Mouse (Mus musculus) megakaryocyte, embryonic 14.5 days (primary cell): ENCODE results near the gene Odf3l1. TPM values are rescaled to one million over a fixed set of nuclear protein-coding genes. Genes with fewer than 3 reads are reported as not detected.
A peak's percentile ranks its signal among the peaks of the same experiment; 100 is the strongest.
"Not testable (repeated sequence)": the region's sequence is repeated elsewhere in the genome, so short reads cannot be mapped to it uniquely, and the experiment has no call there.

Experiments used
- H3K27me3 ChIP-seq: replicated peaks from 2 replicates; pipeline ENCODE3; 2012; ENCODE audit warnings: inconsistent platforms
- H3K36me3 ChIP-seq: replicated peaks from 2 replicates; pipeline ENCODE3; 2012; ENCODE audit warnings: low read length, inconsistent platforms, mixed read lengths
- H3K4me1 ChIP-seq: 2 replicates; pipeline ENCODE4 v1.6.1; 2012; ENCODE audit warnings: inconsistent platforms
- H3K4me3 ChIP-seq: replicated peaks from 2 replicates; pipeline ENCODE3; 2012; ENCODE audit warnings: moderate library complexity, mild to moderate bottlenecking, inconsistent platforms
- H3K9me3 ChIP-seq: 2 replicates; pipeline ENCODE4 v1.6.1; 2012; ENCODE audit warnings: inconsistent platforms
- FLI1 ChIP-seq: IDR thresholded peaks from 2 replicates; pipeline ENCODE4 v1.6.1; 2012; ENCODE audit warnings: low read length, inconsistent platforms, mixed read lengths
- GATA1 ChIP-seq: IDR thresholded peaks from 3 replicates; pipeline ENCODE4 v1.6.1; 2012; ENCODE audit warnings: mixed read lengths, low read length, inconsistent platforms, borderline replicate concordance
- polyA plus RNA-seq: library from polyadenylated mRNA; stranded (reverse); fragments of >175 nt; gene quantifications from 2 replicates; pipeline ENCODE4 v1.2.3, GENCODE M21; 2012; ENCODE audit warnings: low replicate concordance; ENCODE audit not compliant: insufficient read depth

Gene Odf3l1
- polyA plus RNA-seq = not detected in 2 replicates

DNA sequence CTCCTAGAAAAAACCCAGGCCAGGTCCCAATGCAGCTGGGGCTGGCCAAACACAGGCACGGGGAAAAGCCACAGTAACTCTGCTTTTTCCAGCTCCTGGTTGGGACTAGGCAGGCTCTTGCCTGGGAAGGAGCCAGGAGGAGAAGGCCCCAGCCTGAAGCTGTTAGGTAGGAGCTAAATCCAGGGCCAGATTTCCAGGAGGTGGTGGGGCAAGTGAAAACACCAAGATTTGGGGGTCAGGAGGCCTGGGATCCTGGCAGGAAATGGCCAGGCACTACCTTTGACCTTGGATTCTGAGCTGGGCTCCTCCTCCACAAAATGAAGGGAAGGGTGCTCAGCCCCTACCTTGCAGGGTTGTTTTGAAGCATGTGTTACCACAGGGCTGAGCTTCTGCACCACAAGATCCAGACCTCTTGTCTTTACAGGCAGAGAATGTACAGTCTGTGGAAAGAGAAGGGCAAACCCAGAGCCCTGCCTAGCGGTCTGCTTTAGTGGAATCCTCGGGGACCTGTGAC is at the start of gene Odf3l1:
Gene Odf3l1 (minus strand): TSS at position 464 of the 514 bp plus-strand sequence.
- H3K36me3 ChIP-seq = no peaks in the 10 kb centered on the region
- H3K27me3 ChIP-seq = peaks cover 88% of the 10 kb centered on the region
- TF ChIP-seq FLI1 (no peak), GATA1 (no peak)
- H3K4me3 ChIP-seq = no peak within 1 kb of the TSS
- no peaks in the 10 kb centered on the region for H3K4me1 ChIP-seq
- no peaks in the 10 kb centered on the region for H3K9me3 ChIP-seq

DNA sequence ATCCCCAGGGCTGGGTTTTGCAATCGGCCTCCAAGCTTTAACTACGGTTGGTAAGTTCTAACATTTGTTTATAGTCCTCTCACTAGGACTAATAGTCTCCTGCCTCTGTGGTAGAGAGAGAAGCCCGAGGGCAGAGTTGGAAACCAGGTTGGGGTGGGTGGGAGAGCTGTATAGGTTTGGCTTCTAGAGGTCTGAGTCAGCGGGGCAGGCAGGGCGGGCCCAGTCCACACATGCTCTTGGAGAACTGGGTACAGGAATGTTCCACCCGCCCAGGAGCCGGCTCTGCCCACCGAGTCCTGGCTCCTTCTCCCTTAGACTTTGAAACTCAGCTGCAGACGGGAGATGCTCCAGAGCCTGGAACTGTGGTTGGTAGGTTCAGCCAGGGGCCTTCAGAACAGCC is 49.5 kb upstream of the Odf3l1 start:
- no peak for TF ChIP-seq GATA1
- TF ChIP-seq FLI1 = no peak
- no peaks in the 10 kb centered on the region for H3K9me3 ChIP-seq
- no peaks in the 10 kb centered on the region for H3K4me1 ChIP-seq
- no peak overlapping the region for H3K4me3 ChIP-seq
- H3K36me3 ChIP-seq = peaks cover 7% of the 10 kb centered on the region
- H3K27me3 ChIP-seq = peaks cover 65% of the 10 kb centered on the region

DNA sequence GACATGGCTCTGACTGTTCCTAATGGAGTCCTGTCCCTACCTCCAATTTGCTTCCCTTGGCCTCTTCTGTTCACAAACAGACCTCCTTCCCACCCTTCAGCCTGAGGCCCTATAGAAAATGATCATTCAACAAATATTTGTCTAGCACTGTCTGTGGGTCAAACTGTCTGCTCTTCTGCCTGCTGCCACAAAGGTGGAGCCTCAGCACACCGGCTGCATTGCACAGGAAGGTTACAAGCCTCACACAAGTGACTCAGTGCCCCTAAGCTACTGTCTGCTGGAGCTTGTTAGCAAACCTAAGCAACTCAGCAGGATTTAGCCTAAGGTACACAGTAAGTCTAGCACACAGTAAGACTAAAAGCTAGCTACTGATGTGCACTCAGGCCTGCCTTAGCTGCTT is 46.5 kb upstream of the Odf3l1 start:
- H3K27me3 ChIP-seq = peaks cover 62% of the 10 kb centered on the region
- peaks cover 5% of the 10 kb centered on the region; the same call in 1 of the 2 replicates for H3K4me1 ChIP-seq
- H3K9me3 ChIP-seq = no peaks in the 10 kb centered on the region
- no peaks in the 10 kb centered on the region for H3K36me3 ChIP-seq
- TF ChIP-seq FLI1 (no peak), GATA1 (no peak)
- H3K4me3 ChIP-seq = no peak overlapping the region

DNA sequence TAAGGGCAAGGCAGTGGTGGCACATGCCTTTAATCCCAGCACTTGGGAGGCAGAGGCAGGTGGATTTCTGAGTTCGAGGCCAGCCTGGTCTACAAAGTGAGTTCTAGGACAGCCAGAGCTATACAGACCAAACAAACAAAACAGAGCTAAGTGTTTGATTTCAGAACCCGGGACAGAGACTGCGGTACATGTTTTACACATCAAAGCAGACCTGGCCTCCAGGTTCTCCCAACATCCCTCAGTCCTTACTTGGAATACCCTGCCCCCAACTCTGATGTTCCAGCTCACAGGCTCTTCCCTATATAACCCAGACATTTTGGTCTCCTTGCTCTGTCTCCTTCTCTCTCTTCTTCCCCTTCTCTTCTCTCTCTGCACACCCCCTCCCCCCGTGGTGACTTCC is 45.5 kb upstream of the Odf3l1 start:
- H3K4me1 ChIP-seq, H3K36me3 ChIP-seq, H3K4me3 ChIP-seq, H3K9me3 ChIP-seq: not testable (repeated sequence)
- peaks cover 63% of the 10 kb centered on the region for H3K27me3 ChIP-seq

DNA sequence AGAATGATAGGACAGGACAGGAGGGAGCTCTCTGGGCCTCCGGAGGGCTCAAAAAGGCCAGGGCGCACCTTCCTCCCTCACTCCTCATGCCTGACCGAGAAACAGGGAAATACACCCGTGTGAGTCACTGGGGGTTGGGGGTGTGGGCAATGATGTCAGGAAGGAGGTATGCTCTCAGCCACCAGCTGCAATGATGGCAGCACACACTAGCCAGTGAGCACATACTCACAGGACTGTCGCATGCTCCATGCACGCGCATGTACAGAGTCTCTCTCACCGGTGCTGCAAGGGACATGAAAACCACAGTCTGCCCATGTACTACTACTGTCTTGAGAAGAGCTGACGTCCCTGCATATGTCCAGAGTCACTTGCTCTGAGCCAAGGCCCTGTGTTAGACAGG is 43.1 kb upstream of the Odf3l1 start:
- no peaks in the 10 kb centered on the region for H3K36me3 ChIP-seq
- H3K4me3 ChIP-seq = peak overlapping the region; percentile 62
- H3K9me3 ChIP-seq = no peaks in the 10 kb centered on the region

DNA sequence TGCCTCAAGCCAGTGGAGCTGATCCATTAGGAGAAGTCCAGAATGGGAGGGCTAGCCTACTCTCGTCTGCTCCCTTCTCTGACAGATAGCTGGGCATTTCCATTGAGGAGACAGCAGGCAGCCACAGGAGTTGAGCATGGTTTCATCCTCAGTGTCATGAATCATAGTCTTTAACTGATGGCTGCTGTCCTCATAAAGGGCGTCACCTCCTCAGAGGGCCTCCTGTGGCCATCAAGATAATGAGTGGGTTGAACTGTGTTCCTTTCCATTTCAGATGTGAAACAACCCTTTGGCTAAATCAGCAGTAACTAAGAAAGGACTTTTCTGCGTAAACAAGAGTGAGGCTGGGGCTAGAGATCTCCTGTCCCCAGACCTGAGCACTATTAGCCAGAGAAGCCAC is 39.2 kb upstream of the Odf3l1 start:
- peaks cover 11% of the 10 kb centered on the region; the same call in 1 of the 2 replicates for H3K4me1 ChIP-seq
- TF ChIP-seq FLI1 = no peak
- no peak for TF ChIP-seq GATA1

More for the DNA sequence above, 43.1 kb upstream of the Odf3l1 start:
- no peak for TF ChIP-seq FLI1
- no peak for TF ChIP-seq GATA1
- peaks cover 57% of the 10 kb centered on the region for H3K27me3 ChIP-seq
- peaks cover 5% of the 10 kb centered on the region; the same call in 1 of the 2 replicates for H3K4me1 ChIP-seq

DNA sequence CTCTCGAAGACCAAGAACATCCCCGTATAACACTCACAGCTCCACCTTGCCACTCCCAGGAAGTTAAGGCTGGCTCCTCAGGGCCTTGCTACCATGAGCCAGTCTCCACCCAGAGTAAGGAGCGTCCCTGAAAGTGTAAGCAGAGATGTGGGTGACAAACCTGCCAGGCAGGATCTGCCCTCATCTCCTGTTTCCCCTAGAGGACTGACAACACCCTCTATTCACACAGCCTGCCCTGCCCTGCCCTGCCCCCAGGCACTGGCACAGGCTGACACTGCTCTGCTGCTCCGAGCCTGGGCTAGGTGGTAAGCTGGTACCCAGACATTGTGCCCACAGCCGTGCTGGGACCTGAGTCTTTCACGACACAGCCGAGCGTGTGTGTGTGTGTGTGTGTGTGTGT is 36.7 kb upstream of the Odf3l1 start:
- Histone ChIP-seq H3K4me3 (no peak overlapping the region), H3K9me3 (no peaks in the 10 kb centered on the region), H3K36me3 (no peaks in the 10 kb centered on the region), H3K27me3 (peaks cover 64% of the 10 kb centered on the region), H3K4me1 (peaks cover 6% of the 10 kb centered on the region; the same call in 1 of the 2 replicates)
- no peak for TF ChIP-seq FLI1

More for the DNA sequence above, 39.2 kb upstream of the Odf3l1 start:
- Histone ChIP-seq H3K27me3 (peaks cover 49% of the 10 kb centered on the region), H3K36me3 (no peaks in the 10 kb centered on the region), H3K4me3 (no peak overlapping the region), H3K9me3 (no peaks in the 10 kb centered on the region)

DNA sequence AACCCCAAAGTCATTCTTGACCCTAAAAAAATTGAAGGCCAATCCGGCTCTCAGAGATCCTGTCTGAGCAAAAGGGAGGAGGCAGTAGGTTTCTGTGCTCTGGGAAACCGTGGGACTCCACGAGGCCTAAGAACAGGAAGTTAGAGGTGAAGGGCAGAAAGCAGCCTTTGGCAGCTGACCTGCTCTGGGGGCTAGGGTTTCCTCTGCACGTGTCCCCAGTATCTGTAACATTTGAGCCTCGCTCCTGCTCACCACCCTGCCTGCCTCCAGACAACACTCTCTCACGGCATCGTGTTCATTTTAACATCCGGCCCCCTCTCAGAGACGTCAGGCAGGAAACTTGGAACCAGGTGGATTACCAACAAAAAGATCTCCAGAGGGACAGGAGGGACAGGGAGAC is 36.1 kb upstream of the Odf3l1 start:
- Histone ChIP-seq H3K27me3 (peaks cover 65% of the 10 kb centered on the region), H3K4me1 (peaks cover 6% of the 10 kb centered on the region; the same call in 1 of the 2 replicates), H3K4me3 (no peak overlapping the region), H3K9me3 (no peaks in the 10 kb centered on the region), H3K36me3 (no peaks in the 10 kb centered on the region)
- no peak for TF ChIP-seq FLI1
- TF ChIP-seq GATA1 = no peak

DNA sequence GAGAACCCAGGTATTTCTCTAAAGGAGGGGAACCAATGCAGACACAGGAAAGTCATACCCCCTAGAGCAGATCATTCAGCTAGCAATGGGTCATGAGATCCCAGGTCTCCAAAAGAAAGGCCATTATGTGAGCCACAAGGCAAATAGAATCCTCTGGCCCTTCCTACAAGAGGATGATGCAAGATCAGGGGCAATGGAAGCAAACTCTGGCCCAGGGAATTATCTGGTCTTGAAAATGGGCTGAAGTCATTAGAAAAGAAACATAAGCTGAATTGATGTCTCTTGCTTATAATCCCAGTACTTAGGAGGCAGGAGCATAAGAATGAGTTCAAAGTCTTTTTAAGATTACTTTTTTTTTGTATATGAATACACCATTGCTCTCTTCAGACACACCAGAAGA is 35.6 kb upstream of the Odf3l1 start:
- TF ChIP-seq GATA1 (no peak), FLI1 (no peak)
- Histone ChIP-seq H3K9me3 (no peaks in the 10 kb centered on the region), H3K36me3 (no peaks in the 10 kb centered on the region), H3K4me1 (peaks cover 6% of the 10 kb centered on the region; the same call in 1 of the 2 replicates), H3K27me3 (peaks cover 65% of the 10 kb centered on the region), H3K4me3 (no peak overlapping the region)

DNA sequence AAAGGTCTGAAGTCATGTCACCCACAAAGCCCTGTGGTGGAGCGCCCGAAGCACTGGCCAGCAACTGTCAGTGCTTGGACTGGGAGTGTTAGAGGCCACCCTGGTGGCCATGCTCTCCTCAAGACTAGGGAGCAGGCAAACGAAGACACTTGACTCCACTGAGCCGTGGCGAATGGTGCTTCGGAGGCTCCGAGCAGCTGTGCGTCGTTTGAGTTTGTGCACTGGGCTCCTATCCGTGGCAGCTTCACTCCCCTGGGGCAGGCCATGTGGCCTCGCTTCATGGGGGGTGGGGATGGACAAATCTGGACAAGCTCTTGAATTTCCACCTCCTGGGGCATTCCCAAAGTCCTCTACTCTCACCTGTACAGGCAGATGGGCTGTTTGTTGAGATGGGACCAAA is 34.9 kb upstream of the Odf3l1 start:
- Histone ChIP-seq H3K4me1 (peaks cover 7% of the 10 kb centered on the region; the same call in 1 of the 2 replicates), H3K9me3 (no peaks in the 10 kb centered on the region), H3K36me3 (no peaks in the 10 kb centered on the region), H3K4me3 (no peak overlapping the region), H3K27me3 (peaks cover 69% of the 10 kb centered on the region)
- TF ChIP-seq FLI1 (no peak), GATA1 (no peak)

DNA sequence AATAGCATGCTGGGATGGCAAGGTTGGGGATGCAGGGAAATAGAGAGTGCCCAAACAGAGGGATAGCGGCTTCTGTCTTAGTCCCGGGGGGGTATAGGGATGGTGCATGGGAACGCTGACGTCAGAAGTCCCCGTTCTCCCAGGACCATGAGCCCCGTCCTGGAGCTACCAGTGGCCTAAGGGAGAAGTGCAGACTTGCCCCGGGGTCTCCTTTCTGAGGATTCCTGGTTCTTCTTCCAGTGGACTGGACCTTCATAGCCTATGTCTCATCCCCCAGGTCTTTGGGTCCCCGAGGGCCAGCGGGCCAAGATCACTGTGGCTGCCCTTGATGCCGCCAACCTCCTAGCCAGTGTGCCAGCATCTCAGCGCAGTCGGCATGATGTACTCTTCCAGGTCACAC is 32.3 kb upstream of the Odf3l1 start:
- Histone ChIP-seq H3K4me1 (peaks cover 19% of the 10 kb centered on the region), H3K36me3 (no peaks in the 10 kb centered on the region), H3K4me3 (no peak overlapping the region), H3K27me3 (peaks cover 82% of the 10 kb centered on the region), H3K9me3 (no peaks in the 10 kb centered on the region)
- no peak for TF ChIP-seq GATA1
- no peak for TF ChIP-seq FLI1
